Mouse (Mus musculus): Measurements from ENCODE around the gene Cdc27. TPM values are rescaled to one million over a fixed set of nuclear protein-coding genes. Genes with fewer than 3 reads are reported as not detected.
A peak's percentile ranks its signal among the peaks of the same experiment; 100 is the strongest.
"Not testable (repeated sequence)": the region's sequence is repeated elsewhere in the genome, so short reads cannot be mapped to it uniquely, and the experiment has no call there.

Cdc27 gene
- polyA plus RNA-seq, 1 experiment from 2014 or later, result 53.3 TPM

DNA sequence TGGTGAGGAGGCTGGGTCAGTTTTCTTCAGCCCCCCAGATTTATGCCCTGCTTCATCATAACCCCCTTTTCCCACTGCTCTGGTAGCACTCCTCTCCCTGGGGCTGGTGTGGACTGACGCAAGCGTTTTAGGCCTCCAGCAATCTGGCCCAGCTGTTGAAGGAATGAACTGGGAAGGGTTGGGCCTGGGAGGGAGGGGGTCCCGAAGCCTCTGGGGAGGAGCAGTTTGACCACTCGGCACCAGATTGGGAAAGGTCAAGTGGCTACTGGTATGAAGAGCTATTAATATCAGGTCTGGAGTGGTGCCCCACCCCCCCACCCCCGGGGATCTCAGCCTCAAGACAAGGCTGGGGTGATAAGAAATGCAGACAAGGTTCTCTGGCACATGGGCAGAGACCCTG lies 27.7 kb upstream of the Cdc27 start:
- no peak overlapping the region for H3K27ac ChIP-seq (ENCODE audit: low read length)
- H3K4me2 ChIP-seq (replicated peaks; ENCODE audit: low read depth, low read length), result no peak overlapping the region
- WGBS, result 28% methylated on average over 5 of the region's 5 CpGs
- no peaks in the 10 kb centered on the region for H3K9me3 ChIP-seq (ENCODE audit: control insufficient read depth, low read depth, low read length)
- no peaks in the 10 kb centered on the region for H3K36me3 ChIP-seq (ENCODE audit: control insufficient read depth, insufficient read depth, low read length)
- H3K4me3 ChIP-seq (ENCODE audit: low read depth, low read length), result no peak overlapping the region
- no peak for ATAC-seq (ENCODE audit: insufficient number of reproducible peaks, insufficient read depth, low FRiP score, low read depth)
- no peaks in the 10 kb centered on the region for H3K4me1 ChIP-seq (ENCODE audit: control insufficient read depth, insufficient read depth, low read length)
- H3K9ac ChIP-seq (replicated peaks; ENCODE audit: low read depth, low read length), result no peak overlapping the region
- H3K27me3 ChIP-seq (ENCODE audit: control insufficient read depth, insufficient read depth, low read length), result no peaks in the 10 kb centered on the region

DNA sequence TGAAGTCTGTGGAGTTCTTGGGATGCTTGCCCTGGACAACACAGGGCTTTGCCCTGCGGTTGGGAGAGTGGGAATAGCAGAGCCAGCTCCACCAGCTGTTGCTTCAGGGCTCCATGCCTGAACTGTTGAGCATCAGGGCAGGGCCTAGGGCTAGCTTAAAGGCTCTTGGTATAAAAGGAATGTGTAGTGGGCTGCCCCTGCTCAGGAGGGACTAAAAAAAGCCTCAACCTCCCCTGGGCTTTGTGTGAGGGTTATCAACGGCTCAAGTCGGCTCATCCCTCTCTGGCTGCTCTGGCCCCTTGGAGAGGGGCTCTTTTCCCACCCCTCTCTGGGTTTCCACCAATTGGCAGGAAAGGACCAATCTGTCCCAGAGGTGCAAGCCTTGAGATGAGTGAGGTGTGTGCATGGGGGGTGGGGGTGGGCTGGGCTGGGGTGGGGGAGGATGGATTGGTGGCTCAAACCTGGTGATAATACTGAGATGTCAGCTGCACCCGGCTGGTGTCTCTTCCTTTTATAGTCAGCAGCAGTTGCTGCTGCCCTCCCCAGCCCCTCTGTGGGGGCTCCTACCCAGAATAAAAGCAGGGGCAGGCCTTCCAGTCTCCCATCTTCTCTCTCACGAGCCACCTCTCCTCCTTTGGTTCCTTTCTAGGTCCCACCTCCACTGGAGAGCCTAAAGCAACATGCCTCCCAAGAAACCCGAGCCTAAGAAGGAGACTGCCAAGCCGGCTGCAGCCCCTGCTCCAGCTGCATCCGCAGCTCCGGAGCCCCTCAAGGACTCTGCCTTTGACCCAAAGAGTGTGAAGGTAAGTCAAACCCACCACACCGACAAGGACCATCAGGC lies 26.6 kb upstream of the Cdc27 start:
- no peak overlapping the region for H3K4me3 ChIP-seq (ENCODE audit: low read depth, low read length)
- no peaks in the 10 kb centered on the region for H3K27me3 ChIP-seq (ENCODE audit: control insufficient read depth, insufficient read depth, low read length)
- H3K4me1 ChIP-seq (ENCODE audit: control insufficient read depth, insufficient read depth, low read length), result no peaks in the 10 kb centered on the region
- no peak overlapping the region for H3K27ac ChIP-seq (ENCODE audit: low read length)
- H3K36me3 ChIP-seq (ENCODE audit: control insufficient read depth, insufficient read depth, low read length), result no peaks in the 10 kb centered on the region
- no peak overlapping the region for H3K9ac ChIP-seq (replicated peaks; ENCODE audit: low read depth, low read length)
- H3K9me3 ChIP-seq (ENCODE audit: control insufficient read depth, low read depth, low read length), result no peaks in the 10 kb centered on the region
- WGBS, result 51% methylated on average over 10 of the region's 10 CpGs
- no peak for ATAC-seq (ENCODE audit: insufficient number of reproducible peaks, insufficient read depth, low FRiP score, low read depth)
- H3K4me2 ChIP-seq (replicated peaks; ENCODE audit: low read depth, low read length), result no peak overlapping the region

DNA sequence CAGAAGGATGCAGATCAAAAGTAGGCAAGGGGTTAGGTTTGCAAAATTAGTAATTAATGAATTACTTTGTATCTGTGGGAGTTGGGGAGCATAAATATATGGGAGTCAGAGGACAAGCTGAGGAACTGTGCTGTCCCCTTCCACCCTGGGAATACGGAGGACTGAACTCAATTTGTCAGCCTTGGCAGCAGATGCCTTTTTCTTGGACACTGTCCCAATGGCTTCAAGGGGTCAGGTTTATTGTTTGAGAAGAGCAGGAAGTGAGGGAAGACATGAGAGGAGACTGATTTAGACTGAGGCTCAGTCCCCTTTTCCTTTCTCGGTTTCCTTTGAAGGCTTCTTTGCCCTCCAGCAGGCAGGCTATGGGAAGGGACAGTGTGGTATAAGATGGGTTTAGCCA lies 22.1 kb upstream of the Cdc27 start:
- H3K27ac ChIP-seq (ENCODE audit: low read length), result no peak overlapping the region
- 45% methylated on average over 2 of the region's 2 CpGs for WGBS
- no peaks in the 10 kb centered on the region for H3K4me1 ChIP-seq (ENCODE audit: control insufficient read depth, insufficient read depth, low read length)
- H3K4me3 ChIP-seq (ENCODE audit: low read depth, low read length), result no peak overlapping the region
- no peaks in the 10 kb centered on the region for H3K27me3 ChIP-seq (ENCODE audit: control insufficient read depth, insufficient read depth, low read length)
- H3K36me3 ChIP-seq (ENCODE audit: control insufficient read depth, insufficient read depth, low read length), result no peaks in the 10 kb centered on the region
- H3K9me3 ChIP-seq (ENCODE audit: control insufficient read depth, low read depth, low read length), result no peaks in the 10 kb centered on the region
- no peak overlapping the region for H3K9ac ChIP-seq (replicated peaks; ENCODE audit: low read depth, low read length)
- no peak for ATAC-seq (ENCODE audit: insufficient number of reproducible peaks, insufficient read depth, low FRiP score, low read depth)
- H3K4me2 ChIP-seq (replicated peaks; ENCODE audit: low read depth, low read length), result no peak overlapping the region

DNA sequence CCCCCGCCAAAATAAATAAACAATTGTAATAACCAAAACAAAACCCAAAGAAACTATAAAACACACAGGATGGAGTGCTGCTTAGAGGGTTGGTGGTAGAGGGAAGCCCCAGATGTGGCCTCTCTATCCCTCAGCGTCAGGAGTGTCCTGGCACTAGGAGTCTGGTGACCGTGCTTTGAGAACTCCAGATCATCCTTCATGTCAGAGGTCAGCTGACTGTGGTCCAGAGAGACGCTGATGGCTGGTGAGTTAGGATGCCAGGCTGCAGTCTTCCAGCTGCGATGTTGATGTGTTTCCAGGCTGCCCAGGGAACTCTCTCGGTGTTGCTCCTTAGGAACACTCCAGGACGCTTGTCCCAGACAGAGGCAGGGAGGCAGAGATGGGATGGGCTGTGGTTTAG lies 21.7 kb upstream of the Cdc27 start:
- 50% methylated on average over 7 of the region's 7 CpGs for WGBS
- Histone ChIP-seq H3K9ac (replicated peaks; ENCODE audit: low read depth, low read length) (no peak overlapping the region), H3K4me2 (replicated peaks; ENCODE audit: low read depth, low read length) (no peak overlapping the region), H3K27me3 (ENCODE audit: control insufficient read depth, insufficient read depth, low read length) (no peaks in the 10 kb centered on the region), H3K4me3 (ENCODE audit: low read depth, low read length) (no peak overlapping the region), H3K9me3 (ENCODE audit: control insufficient read depth, low read depth, low read length) (no peaks in the 10 kb centered on the region), H3K4me1 (ENCODE audit: control insufficient read depth, insufficient read depth, low read length) (no peaks in the 10 kb centered on the region), H3K36me3 (ENCODE audit: control insufficient read depth, insufficient read depth, low read length) (no peaks in the 10 kb centered on the region), H3K27ac (ENCODE audit: low read length) (no peak overlapping the region)
- no peak for ATAC-seq (ENCODE audit: insufficient number of reproducible peaks, insufficient read depth, low FRiP score, low read depth)

DNA sequence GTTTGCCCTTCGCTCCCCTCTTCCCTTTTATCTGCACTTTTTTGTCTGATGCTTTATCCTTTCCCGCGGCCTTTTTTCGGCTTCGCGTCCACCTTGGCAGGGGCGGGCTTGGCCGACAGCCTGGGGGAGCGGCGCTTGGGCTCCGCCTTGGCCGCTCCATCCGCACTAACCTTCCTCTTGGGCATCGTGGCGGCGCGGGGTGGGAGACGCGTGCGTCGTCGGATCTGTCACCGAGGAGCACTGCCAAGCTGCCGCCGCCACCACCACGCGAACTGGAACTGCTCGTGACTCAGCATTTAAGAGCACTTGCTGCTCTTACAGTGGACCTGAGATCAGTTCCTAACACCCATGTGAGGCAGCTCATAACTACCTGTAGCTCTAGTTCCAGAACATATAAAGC lies 21.0 kb upstream of the Cdc27 start:
- H3K36me3 ChIP-seq (ENCODE audit: control insufficient read depth, insufficient read depth, low read length); H3K9ac ChIP-seq (replicated peaks; ENCODE audit: low read depth, low read length); H3K4me1 ChIP-seq (ENCODE audit: control insufficient read depth, insufficient read depth, low read length); H3K27ac ChIP-seq (ENCODE audit: low read length); H3K27me3 ChIP-seq (ENCODE audit: control insufficient read depth, insufficient read depth, low read length); ATAC-seq (ENCODE audit: insufficient number of reproducible peaks, insufficient read depth, low FRiP score, low read depth); H3K9me3 ChIP-seq (ENCODE audit: control insufficient read depth, low read depth, low read length): not testable (repeated sequence)
- Histone ChIP-seq H3K4me3 (ENCODE audit: low read depth, low read length) (peak overlapping the region; percentile 31), H3K4me2 (replicated peaks; ENCODE audit: low read depth, low read length) (peak overlapping the region; percentile 53)
- whole genome bisulfite sequencing, result 1% methylated on average over 28 of the region's 28 CpGs

DNA sequence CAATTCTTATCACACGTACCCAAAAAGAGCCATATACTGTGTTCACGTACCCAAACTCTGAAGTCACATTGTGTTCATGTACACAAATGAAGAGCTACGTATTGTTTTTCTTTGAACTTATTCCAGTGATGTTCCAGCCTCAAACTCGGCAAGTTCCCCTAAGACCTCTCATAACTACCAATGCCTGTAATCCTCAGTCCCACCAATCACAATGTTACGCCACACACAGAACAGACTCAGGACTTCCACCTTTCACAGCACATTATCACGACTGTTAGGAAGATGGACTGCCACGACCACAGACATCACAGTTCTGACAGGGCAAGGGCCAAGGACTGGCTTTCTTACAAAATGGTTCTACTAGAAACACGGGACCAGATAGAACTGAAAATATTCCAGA lies 20.1 kb upstream of the Cdc27 start:
- not testable (repeated sequence) for H3K36me3 ChIP-seq (ENCODE audit: control insufficient read depth, insufficient read depth, low read length)
- WGBS, result 78% methylated on average over 8 of the region's 8 CpGs

DNA sequence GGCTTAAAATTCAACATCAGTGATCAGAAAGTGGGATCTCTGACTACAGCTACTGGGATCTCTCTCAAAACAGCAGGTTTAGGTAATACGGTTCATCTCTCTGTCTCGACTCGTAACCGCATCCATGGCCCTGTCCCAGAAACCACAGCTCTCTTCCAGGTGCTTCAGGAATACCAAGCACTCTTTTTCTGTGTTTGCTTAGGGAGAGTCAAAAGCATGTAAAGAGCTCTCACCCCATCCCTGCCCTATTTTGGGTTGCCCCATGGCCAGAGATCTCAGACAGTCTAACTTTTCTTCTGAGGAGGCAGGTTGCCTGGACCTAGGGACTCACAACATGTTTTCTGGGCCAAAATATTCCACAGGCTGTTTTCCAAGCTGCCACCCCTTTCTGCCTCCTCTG lies 17.9 kb upstream of the Cdc27 start:
- H3K4me2 ChIP-seq (replicated peaks; ENCODE audit: low read depth, low read length), result no peak overlapping the region
- 95% methylated on average over 4 of the region's 4 CpGs for WGBS

More for the DNA sequence above, 20.1 kb upstream of the Cdc27 start:
- H3K9me3 ChIP-seq (ENCODE audit: control insufficient read depth, low read depth, low read length); H3K9ac ChIP-seq (replicated peaks; ENCODE audit: low read depth, low read length); H3K4me2 ChIP-seq (replicated peaks; ENCODE audit: low read depth, low read length); H3K27ac ChIP-seq (ENCODE audit: low read length); ATAC-seq (ENCODE audit: insufficient number of reproducible peaks, insufficient read depth, low FRiP score, low read depth); H3K4me3 ChIP-seq (ENCODE audit: low read depth, low read length); H3K27me3 ChIP-seq (ENCODE audit: control insufficient read depth, insufficient read depth, low read length); H3K4me1 ChIP-seq (ENCODE audit: control insufficient read depth, insufficient read depth, low read length): not testable (repeated sequence)

DNA sequence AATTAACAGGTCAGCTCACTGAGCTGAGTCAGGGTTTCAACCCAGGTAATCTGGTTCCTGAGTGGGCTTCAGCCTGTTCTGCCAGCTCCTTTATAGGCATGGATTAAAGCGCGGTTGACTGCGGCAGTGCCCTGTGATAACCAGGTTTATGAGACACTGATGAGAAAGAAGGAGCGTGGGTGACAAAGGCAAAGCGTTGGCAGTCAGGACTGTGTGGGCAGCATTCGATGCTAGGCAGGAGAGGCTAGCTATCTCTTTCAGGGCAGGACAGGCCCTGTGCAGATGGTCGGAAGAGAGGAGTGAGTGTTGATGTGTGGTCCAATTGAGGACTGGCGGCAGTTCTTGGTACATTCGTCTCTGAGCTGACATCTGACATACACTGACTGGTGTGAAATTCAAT lies 17.3 kb upstream of the Cdc27 start:
- Histone ChIP-seq H3K27ac (ENCODE audit: low read length) (no peak overlapping the region), H3K4me1 (ENCODE audit: control insufficient read depth, insufficient read depth, low read length) (no peaks in the 10 kb centered on the region), H3K9me3 (ENCODE audit: control insufficient read depth, low read depth, low read length) (no peaks in the 10 kb centered on the region), H3K4me2 (replicated peaks; ENCODE audit: low read depth, low read length) (no peak overlapping the region), H3K9ac (replicated peaks; ENCODE audit: low read depth, low read length) (no peak overlapping the region), H3K36me3 (ENCODE audit: control insufficient read depth, insufficient read depth, low read length) (no peaks in the 10 kb centered on the region), H3K27me3 (ENCODE audit: control insufficient read depth, insufficient read depth, low read length) (no peaks in the 10 kb centered on the region), H3K4me3 (ENCODE audit: low read depth, low read length) (no peak overlapping the region)
- 82% methylated on average over 9 of the region's 9 CpGs for WGBS
- no peak for ATAC-seq (ENCODE audit: insufficient number of reproducible peaks, insufficient read depth, low FRiP score, low read depth)

More for the DNA sequence above, 17.9 kb upstream of the Cdc27 start:
- Histone ChIP-seq H3K27ac (ENCODE audit: low read length) (no peak overlapping the region), H3K4me3 (ENCODE audit: low read depth, low read length) (no peak overlapping the region), H3K9ac (replicated peaks; ENCODE audit: low read depth, low read length) (no peak overlapping the region), H3K36me3 (ENCODE audit: control insufficient read depth, insufficient read depth, low read length) (no peaks in the 10 kb centered on the region), H3K9me3 (ENCODE audit: control insufficient read depth, low read depth, low read length) (no peaks in the 10 kb centered on the region), H3K27me3 (ENCODE audit: control insufficient read depth, insufficient read depth, low read length) (no peaks in the 10 kb centered on the region), H3K4me1 (ENCODE audit: control insufficient read depth, insufficient read depth, low read length) (no peaks in the 10 kb centered on the region)
- ATAC-seq (ENCODE audit: insufficient number of reproducible peaks, insufficient read depth, low FRiP score, low read depth), result no peak

DNA sequence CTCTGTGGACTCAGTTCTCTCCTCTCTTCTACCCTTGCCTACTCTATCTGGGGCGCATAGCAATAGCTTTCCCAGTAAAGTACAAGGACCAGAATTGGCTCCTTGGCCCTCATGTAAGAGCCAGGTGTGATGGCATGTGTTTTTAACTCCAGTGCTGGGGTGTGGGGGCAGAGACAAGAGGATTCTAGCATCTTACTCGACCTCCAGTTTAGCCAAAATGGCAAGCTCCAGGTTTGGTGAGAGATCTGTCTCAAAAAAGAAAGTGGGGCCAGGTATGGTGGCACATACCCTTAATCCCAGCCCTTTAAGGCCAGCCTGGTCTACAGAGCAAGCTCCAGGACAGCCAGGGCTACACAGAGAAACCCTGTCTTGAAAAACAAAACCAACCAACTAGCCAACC lies 16.4 kb upstream of the Cdc27 start:
- H3K4me3 ChIP-seq (ENCODE audit: low read depth, low read length), result no peak overlapping the region
- H3K27ac ChIP-seq (ENCODE audit: low read length), result no peak overlapping the region
- H3K9me3 ChIP-seq (ENCODE audit: control insufficient read depth, low read depth, low read length), result no peaks in the 10 kb centered on the region
- H3K36me3 ChIP-seq (ENCODE audit: control insufficient read depth, insufficient read depth, low read length), result no peaks in the 10 kb centered on the region
- WGBS, result 75% methylated on average over 2 of the region's 2 CpGs
- H3K4me1 ChIP-seq (ENCODE audit: control insufficient read depth, insufficient read depth, low read length), result no peaks in the 10 kb centered on the region
- no peaks in the 10 kb centered on the region for H3K27me3 ChIP-seq (ENCODE audit: control insufficient read depth, insufficient read depth, low read length)
- no peak for ATAC-seq (ENCODE audit: insufficient number of reproducible peaks, insufficient read depth, low FRiP score, low read depth)
- no peak overlapping the region for H3K9ac ChIP-seq (replicated peaks; ENCODE audit: low read depth, low read length)
- H3K4me2 ChIP-seq (replicated peaks; ENCODE audit: low read depth, low read length), result no peak overlapping the region
